Mouse (Mus musculus) gastrocnemius, postnatal 25 days (tissue): ENCODE measurements around the gene Cdkl1. TPM values are rescaled to one million over a fixed set of nuclear protein-coding genes. Genes with fewer than 3 reads are reported as not detected.

Experiments used
- DNase-seq: peaks from one replicate; pipeline ENCODE4 v3.0.0; 2022
- long read RNA-seq, 2 experiments: library from polyadenylated mRNA; stranded (forward); transcript quantifications; one replicate each; pipeline ENCODE4 v2.0.0; 2021
- total RNA-seq, 2 experiments: library from RNA; stranded (reverse); gene quantifications; 1 replicate in 1 of 2; 2 replicates in 1 of 2; pipeline ENCODE4 v1.2.3; 2021

The Cdkl1 gene
- total RNA-seq: under 1 TPM; 0.54 to 0.56 TPM
- long read RNA-seq, experiment 1: 0 reads
- long read RNA-seq, experiment 2, partial matches to known transcripts: 0 of 1 reads
- long read RNA-seq, experiment 2, other reads (novel, unspliced or antisense): 1 of 1 reads

DNA sequence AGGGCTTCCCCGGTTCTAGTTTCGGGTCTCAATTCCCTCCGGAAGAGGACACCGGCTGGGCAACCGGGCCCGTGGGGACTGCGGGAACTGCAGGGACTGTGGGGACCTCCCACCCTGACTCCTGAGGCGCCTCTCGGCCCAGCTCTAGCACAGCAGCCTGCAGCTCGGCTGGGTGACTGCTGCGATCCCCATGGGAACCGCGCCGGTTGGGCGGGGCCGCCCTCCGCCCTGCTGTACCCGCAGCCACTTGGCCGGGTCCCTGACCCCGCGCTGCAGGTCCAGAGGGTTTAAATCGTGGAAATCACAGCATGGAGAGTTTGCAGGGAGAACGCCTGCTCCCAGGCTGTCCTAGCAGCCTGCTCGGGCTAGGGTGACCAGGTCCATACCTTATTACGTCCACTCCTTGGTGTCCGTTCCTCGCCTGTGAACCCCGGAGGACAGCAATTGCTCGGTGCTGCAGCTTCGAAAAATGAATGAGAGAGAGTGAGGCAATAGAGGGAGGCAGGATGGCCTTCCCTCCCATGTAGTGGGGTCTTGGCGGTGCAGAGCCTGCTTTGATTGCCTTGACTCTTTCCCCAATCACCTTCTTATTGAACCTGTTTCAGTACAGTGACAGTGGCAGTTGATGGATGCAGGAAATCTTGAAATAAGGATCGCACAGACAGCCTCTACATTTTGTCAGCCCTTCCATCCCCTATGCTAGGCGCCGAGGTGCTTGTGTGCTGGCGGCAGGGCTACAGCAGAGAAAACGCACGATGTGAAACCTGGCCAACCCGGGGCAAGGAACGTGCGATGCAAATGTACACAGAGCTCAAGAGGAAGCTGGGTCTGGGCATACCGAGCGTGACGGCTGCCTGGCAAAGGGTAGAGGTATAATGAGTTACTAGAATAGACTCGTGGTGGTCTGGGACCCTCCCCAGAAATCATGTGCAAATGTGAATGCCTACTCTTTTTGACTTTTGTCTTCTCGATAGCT is at the start of gene Cdkl1:
Gene Cdkl1 (minus strand): TSS at position 738 of the 976 bp plus-strand sequence.
- DNase-seq: peak; percentile 41

DNA sequence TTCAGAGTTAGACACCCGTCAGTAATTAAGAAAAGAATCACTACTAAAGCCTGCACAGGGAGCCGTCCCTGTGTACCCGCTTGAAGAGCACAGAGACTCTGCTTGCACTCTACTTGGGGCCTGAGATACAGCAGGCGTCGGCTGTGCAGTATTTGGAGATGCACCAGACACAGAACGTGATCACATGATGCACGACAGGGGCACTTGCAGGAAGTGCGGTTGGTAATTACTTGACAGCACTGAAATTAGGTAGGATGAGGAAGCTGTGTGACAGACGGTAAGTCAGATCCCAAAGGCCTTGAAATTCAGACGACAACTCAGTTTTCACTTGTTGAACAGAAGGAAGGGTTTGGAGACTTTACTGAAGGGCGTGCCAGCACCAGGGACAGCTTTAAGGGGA is 47.3 kb upstream of the Cdkl1 start:
- DNase-seq: no peak

DNA sequence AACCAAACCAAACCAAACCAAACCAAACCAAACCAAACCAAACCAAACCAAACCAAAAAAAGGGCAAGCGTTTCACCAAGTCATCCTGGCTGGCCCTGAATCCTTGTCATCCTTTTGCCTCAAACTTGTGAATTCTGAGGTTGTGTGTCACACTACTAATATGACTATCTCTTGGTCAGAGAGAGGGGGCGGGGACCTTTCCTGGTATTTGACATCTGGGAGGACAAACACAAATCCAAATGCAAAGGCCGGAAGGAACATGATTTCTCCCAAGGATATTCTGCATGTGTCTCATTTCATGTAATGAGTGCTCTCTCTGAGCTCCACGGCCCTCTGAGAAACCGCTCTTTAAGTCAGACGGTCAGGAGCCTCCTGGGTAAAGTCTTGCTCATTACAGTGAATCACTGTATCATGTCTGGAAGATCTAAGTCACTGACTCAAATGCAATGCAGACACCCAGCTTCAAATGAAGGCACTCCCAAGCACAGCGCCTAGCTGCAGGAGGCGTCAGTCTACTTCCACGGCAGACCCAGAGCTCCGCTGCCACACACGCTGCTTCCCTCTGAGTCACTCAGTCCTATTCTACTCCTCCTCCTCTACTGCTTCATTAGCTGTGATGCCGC is 43.0 kb upstream of the Cdkl1 start:
- DNase-seq: no peak

DNA sequence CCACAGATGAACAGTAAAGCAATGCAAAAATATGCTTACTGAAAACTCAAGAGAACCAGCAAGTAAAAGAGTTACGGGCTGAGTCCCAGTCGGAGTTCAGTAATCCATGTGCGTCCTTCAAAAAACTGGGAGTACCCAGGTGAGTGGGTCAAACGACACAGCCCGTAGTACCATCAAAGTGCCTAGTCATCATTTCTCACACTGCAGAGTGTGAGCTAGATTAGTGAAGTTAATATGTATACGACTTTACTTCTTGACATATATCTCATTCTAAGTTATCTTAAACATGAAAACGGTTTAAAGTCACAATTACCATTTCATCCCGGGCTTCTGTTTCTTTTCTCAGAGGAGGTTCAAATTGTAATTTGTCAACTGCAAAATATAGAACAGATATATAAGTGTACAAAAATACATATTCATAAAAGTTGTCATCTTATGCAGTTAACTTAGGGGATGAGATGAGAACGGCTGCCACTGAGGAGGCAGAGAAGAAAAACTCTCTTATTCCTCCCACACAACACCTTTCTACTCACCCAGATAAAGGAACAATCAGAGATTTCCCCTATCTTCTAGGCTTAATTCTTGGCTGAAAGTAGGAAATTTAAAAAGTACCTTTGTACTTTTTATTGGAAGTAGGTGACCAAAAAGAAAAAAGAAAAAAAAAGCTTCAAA is 40.3 kb upstream of the Cdkl1 start:
- DNase-seq: no peak

DNA sequence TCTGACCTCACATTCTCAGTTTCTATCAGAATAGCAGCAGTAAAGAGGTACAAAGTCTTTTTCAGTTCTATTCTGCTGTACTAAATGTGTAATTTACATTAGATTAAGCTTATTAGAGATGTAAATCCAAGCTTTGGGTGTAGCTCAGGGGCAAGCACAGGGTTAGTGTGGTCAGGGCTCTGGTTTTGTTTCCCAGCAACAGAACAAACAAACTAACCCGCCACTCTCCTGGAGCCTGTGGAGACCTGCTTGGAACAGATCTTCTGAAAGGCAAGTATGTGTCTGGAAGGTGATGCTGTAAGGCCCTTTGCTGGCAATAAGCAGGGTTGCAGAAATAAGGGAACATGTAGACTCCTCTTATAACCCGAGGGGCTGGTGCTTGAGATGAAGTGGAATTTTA is 37.1 kb upstream of the Cdkl1 start:
- DNase-seq: no peak

DNA sequence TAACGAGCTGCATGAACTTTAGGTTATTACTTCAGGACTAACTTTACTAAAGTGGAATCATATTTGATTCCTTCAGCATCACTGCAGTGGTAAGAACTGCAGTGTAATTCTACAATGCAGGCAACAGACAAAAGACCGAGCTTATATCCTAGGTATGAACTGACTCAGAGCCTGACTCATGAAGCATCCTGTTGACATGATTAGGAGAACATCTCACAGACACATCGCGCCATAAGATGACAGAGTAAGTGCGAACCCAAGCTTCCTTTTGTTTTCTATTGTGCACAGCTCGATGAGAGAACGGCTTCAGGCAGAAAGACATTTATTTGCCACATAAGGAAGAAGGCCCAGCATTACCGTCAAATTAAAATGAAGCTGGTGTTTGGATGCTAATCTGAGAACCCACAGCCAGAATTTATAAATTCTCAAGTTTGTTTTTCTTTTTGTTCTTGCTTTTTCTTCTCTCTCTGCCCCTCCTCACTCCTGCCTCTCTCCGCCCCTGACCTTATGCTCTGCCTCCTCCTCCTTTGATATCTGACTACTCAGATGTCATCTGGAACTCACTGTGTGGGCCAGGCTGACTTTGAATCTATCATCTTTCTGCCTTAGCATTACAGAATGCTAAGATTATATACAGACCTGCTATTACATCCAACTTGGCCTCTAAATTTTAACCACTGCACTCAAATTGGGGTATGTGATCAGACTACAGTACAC is 34.0 kb upstream of the Cdkl1 start:
- no peak for DNase-seq

DNA sequence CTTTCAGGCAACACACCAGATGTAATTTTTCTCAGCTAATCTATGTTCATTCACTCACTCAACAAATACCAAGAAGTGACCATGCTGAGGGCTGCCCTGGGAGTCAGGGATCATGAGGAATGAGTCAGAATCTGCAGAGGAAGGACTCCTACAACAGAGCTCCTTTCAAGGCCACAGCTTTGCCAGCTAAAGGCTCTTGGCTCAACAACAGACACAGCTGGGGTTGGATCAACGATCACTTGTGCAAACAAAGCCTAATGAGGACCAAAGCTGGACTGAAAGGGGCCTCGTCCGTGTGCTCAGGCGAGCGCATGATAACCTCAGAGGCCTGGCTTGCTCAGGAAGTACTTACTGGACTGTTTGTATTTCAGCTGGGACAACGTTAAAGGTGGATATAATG is 23.2 kb upstream of the Cdkl1 start:
- DNase-seq: peak; percentile 44

DNA sequence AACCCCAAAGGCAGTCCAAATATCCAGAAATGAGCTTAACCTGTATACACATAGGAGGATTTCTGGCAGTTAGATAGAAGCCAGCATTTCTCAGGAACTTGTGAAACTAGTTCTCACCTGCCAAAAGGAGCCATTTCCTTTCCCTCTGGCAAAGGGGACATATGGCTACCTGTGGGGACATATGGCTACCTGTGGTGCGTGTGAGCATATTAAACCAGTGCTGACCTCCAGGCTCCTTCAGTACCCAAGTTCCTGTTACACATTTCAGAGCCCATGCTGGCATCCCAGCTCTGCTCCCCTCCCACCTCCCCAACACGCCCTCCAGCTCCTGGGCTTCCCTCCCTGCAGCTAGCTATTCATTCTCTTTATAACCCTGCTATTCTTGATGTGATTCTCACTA is 22.5 kb upstream of the Cdkl1 start:
- no peak for DNase-seq

DNA sequence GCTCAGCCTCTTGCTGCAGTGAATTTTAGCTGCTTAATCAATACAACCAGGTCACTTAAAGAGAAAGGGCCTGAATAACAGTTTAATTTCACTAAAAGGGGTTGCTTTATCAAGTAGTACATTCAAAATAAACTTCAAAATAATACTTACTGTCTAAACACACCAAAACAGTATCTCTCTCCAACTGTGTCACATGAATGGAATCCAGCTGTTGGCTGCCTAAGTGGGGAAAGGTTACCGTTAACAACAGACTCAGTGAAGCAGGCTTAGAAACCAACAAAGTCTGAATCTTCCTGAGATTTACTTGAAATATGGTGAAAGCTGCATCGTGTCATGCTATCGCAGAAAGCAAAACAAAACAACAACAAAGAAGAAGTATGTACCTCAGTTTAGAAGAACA is 21.9 kb upstream of the Cdkl1 start:
- DNase-seq: no peak

DNA sequence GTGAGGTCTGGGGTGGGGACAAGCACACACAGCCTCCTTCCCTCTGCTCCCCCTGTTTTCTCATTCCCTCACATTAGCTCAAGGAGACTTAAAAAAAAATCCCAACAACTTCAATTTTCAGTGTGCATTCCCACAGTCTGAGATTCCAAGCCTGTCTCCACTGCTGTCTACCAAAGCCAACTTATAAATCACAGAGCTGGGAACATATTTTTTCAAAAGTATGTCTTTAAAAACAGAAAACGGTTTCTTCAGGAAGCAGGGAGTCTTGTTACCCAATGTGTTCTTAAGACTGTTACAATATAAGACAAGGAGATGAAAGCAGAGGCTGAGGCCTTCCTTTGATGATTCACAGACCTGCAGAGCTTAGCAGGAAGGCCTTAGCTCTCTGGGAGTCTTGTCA is 20.9 kb upstream of the Cdkl1 start:
- no peak for DNase-seq

DNA sequence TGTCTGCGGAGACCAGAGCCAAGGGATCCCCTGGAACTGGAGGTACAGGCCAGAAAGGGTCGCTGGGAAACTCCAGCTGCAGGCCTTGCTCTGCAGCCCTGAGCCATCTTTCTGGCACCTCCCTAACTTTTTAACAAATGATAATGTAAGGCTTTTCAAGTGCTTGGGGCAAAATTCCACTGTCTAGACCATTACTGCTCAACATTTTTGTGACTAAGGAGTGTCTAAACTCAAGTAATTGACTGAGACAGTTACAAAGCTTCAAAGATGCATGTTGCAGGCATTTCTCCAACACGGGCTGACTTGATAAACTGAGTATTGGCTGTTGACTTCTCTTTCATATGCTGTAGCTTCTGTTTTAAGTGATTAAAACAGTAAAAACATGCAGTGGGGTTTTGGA is 18.4 kb upstream of the Cdkl1 start:
- DNase-seq: no peak

DNA sequence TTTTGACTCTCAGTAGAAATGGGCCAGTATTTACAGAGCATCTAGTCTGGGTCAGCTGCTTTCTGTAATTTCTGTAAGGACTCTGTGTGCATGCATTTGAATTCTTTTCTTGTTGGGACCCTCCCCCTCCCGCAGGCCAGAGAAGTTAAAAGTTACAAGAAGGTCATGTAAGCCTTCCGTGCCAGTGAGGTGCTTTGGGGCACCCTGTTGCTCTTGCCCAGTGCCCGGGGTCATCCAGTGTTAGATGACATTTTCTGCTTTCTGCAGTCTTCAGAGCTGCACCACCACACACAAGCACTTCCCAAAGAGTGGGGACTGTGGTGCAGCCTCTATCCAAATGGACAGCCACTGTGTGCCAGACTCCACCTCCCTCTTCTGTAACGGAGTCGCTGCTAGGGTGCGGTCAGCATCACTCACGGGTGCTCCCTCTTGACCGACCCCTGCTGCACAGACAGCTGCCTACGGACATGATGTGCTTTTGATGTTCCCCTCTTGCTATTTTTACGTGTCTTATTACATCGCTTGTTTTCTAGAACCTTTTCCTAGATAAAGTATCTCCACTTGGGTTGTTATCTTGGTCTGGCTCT is 16.4 kb upstream of the Cdkl1 start:
- no peak for DNase-seq

DNA sequence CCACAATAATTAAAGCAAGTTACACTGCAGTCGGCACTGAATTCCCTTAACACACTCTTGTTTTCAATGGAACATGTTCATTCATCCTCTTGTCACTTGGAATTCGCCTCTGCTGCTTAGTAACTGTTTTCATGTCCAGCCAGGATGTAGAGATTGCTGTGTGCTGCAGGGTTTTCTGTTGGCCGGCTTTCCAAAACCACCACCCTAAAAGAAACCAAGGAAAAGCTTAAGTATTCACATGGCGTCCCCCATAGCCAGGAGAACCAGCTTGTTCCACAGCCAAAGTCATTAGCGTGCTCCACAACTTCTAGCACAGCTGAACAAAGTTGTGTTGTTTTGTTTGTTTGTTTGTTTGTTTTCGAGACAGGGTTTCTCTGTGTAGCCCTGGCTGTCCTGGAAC is 14.1 kb upstream of the Cdkl1 start:
- no peak for DNase-seq

DNA sequence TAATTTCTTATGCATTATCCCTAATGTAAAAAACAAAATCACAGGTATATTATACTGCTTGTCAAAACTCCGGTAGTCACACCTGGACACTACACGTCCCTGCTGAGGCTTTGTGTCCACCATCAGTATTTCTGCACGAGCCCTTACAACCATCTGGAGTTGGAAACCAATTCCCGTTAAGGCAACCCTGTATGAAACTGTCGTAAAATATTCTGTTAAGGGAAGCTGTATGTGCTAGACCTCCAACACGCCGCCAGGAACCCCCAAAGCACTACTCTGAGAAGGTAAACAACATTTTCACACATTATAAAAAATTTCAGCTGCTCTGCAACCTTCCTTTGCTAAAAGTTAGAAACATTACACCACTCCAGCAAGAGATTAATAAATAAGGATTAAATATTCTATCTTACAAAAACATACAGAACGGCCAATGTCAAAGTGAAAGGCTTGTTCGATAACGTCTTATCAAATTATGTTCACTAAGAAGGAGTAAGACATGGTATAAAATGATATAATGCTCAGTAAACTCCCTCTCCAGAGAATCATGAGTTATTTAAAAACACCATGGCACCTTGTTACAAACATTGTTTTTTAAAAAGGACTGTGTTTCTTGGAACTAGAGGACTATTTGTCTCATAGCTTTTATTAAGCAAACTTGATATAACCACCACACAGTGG is 13.5 kb upstream of the Cdkl1 start:
- no peak for DNase-seq

DNA sequence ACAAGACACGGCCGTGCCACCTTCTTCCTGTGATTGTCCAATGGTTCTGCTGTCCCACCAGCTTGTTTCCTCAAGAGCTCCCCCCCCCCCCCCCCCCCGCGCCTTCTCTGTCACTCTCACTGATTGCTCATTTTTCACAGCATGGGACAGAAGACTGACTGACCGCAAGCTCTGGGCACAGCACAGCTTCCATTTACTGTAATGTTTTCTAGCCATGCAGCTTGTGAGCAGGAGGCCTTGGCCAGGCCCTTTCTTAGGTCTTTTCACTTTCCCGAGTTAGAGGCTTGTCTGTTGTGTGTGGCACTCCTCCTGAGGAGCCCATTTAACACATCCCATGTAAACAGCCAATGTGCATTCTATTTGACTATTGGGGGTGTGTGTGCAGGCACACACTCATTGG is 12.1 kb upstream of the Cdkl1 start:
- DNase-seq: no peak

DNA sequence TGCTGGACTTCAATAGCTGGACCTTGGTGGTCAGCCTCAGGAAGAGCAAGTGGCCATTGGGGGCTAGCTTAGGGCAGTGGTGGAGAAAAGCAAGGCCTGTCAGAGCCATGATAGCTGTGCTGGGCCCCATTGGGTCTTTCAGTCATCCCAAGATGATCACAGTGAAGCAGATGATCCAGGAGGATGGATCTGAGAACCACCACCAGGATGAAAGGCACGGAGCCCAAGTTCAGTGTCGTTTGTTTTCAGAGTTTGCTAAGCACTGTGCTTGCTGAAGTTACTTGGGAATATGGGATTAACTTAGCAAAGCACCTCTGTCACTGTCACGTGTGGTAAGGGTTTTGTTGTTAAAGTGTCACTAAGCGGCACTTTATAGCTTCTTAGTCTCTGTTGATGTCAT is 9.5 kb upstream of the Cdkl1 start:
- DNase-seq: no peak

DNA sequence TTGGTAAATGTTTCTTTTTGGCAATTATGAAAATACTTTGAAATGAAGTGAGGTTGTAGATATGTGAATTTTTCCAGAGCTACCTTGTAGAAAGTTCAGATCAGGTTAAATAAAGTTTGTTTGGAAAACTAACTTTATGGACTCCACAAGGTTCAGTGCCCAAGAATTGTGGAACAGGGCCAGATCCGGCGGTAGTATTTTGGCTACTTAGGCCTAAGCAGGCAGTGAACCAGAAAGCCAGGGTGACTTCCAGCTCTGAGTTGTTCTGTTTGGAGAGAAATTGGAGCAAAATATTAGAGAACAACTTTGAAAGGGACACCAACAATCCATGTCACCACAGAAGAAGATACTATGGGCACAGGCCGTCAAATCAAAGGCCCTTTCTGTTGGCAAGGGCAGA is 5.2 kb upstream of the Cdkl1 start:
- no peak for DNase-seq

DNA sequence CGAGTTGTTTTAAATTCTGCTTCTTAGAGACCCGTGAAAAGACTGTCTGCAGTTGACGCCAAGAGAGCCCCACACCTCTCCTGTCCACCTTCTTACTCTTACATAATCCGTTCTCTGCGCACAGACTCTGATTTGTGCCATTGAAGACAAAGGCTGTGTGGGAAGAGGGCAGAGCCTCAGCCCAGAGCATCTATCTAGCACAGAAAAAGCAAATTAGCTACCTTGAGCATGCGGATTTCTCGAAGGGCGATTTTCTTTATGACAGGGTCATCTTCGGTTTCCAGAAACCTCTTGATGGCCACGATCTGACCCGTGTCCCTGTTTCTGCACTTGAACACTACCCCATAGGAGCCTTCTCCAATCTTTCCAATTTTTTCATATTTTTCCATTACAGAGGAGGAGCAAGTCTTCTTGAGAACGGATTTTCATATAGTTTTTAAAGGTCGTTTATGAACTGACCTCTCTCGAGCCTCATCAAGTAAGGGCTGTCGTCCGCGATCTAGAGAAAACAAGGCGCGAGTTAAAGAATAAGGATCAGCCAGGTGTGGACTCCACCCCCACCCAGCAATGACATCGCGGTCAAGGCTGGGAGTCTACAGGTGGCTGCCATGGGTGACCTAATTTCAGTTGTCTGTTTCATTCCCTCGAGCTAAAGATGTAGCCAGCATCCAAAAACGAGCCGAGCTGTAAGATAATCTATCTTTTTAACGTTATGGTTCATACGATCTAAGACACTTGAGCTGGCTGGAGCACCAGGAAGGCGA is 1.1 kb downstream of the Cdkl1 start:
- DNase-seq: no peak

DNA sequence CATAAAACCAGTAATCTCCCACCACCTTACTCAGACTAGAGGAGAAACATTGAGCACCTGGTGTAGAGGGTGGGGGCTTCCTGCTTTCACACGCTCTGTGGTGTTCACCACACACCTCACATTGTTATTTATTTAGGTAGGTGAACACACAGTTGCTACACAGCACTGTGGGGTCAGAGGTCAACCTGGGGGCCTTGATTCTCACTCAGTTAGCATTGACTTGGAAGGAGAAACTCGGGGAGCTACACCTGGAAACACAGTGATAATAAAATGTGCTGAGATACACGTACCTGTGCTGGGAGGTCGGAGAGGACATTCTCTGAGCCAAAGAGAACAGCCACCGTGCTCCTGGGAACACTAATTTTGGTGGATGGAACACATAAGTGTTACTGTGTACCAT is 2.7 kb downstream of the Cdkl1 start:
- no peak for DNase-seq

DNA sequence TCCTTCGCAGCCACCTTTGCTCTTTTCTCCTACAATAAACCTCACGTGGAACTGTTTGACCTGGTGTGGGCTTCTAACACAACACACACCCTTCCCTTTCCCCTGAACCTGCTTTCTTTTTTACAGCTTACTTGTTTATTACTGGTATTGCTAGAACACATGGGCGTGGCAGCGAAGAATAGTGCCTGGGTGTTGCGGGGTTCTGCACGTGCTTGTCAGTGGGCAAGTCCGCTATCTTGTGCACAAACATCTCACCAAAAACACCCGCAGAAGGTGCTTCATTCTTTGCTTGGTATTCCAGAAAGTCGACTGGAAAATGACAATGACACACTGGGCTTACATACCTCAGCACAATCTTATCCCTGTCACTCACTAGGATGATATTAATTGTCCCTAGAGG is 5.6 kb downstream of the Cdkl1 start:
- DNase-seq: no peak
